Mouse (Mus musculus) megakaryocyte progenitor cell, adult 5-6 weeks (primary cell): ENCODE results near the gene Arl3. TPM values are rescaled to one million over a fixed set of nuclear protein-coding genes. Genes with fewer than 3 reads are reported as not detected.

Source experiments
- total RNA-seq, 2 experiments: library from RNA; stranded (forward) in 1 of 2; stranded (reverse) in 1 of 2; fragments of 157-497, 149-512 nt in 1 of 2; fragments of 200-1000 nt in 1 of 2; gene quantifications; 2 replicates each; pipeline versions ENCODE4 v1.2.3 to v1.2.4; 2015 to 2017

Gene Arl3
- total RNA-seq, 2 experiments from 2014 or later = 10.2 to 15.6 TPM

Other genes with a start within 250 kb of the Arl3 start
- 0.30 TPM in 1 of 2 replicates, not detected in the other for gene Psd, start 246.0 kb downstream of the Arl3 start, total RNA-seq (2015)
- gene Psd, start 246.0 kb downstream of the Arl3 start, total RNA-seq (2017) = 0.12 and 0.84 TPM in 2 replicates
- 0.72 and 1.4 TPM in 2 replicates for gene Fbxl15, start 245.0 kb downstream of the Arl3 start, total RNA-seq (2015)
- gene Fbxl15, start 245.0 kb downstream of the Arl3 start, total RNA-seq (2017) = 0.71 and 2.7 TPM in 2 replicates
- 41.4 and 42.1 TPM in 2 replicates for gene Cuedc2, start 234.5 kb downstream of the Arl3 start, total RNA-seq (2015)
- gene Cuedc2, start 234.5 kb downstream of the Arl3 start, total RNA-seq (2017) = 148 and 184 TPM in 2 replicates
- gene Mfsd13a, start 232.1 kb downstream of the Arl3 start, total RNA-seq (2015) = 65.8 and 66.4 TPM in 2 replicates
- gene Mfsd13a, start 232.1 kb downstream of the Arl3 start, total RNA-seq (2017) = 15.3 and 17.4 TPM in 2 replicates
- 0.61 and 1.5 TPM in 2 replicates for gene 2310034G01Rik, start 222.9 kb downstream of the Arl3 start, total RNA-seq (2015)
- 0.29 and 1.8 TPM in 2 replicates for gene 2310034G01Rik, start 222.9 kb downstream of the Arl3 start, total RNA-seq (2017)
- 46.0 and 52.2 TPM in 2 replicates for gene Actr1a, start 177.4 kb downstream of the Arl3 start, total RNA-seq (2015)
- 76.3 and 87.6 TPM in 2 replicates for gene Actr1a, start 177.4 kb downstream of the Arl3 start, total RNA-seq (2017)
- 12.9 and 14.9 TPM in 2 replicates for gene Sufu, start 176.3 kb downstream of the Arl3 start, total RNA-seq (2015)
- gene Sufu, start 176.3 kb downstream of the Arl3 start, total RNA-seq (2017) = 6.6 and 7.0 TPM in 2 replicates
- 9.7 and 18.0 TPM in 2 replicates for gene Trim8, start 71.5 kb downstream of the Arl3 start, total RNA-seq (2015)
- 12.8 and 12.9 TPM in 2 replicates for gene Trim8, start 71.5 kb downstream of the Arl3 start, total RNA-seq (2017)
- gene Sfxn2, start 167 bp upstream of the Arl3 start, total RNA-seq (2015) = 7.8 and 9.2 TPM in 2 replicates
- 8.9 and 9.7 TPM in 2 replicates for gene Sfxn2, start 167 bp upstream of the Arl3 start, total RNA-seq (2017)
- 17.0 and 18.4 TPM in 2 replicates for gene Wbp1l, start 25.9 kb upstream of the Arl3 start, total RNA-seq (2015)
- gene Wbp1l, start 25.9 kb upstream of the Arl3 start, total RNA-seq (2017) = 23.3 and 25.7 TPM in 2 replicates
- gene Cyp17a1, start 100.0 kb upstream of the Arl3 start, total RNA-seq (2015) = not detected in 2 replicates
- gene Cyp17a1, start 100.0 kb upstream of the Arl3 start, total RNA-seq (2017) = not detected in 2 replicates
- gene Borcs7, start 116.7 kb upstream of the Arl3 start, total RNA-seq (2015) = 14.1 TPM in 2 replicates
- 4.6 and 6.5 TPM in 2 replicates for gene Borcs7, start 116.7 kb upstream of the Arl3 start, total RNA-seq (2017)
- gene As3mt, start 134.3 kb upstream of the Arl3 start, total RNA-seq (2015) = 31.2 and 43.3 TPM in 2 replicates
- gene As3mt, start 134.3 kb upstream of the Arl3 start, total RNA-seq (2017) = 54.4 and 65.8 TPM in 2 replicates
- 6.4 and 8.0 TPM in 2 replicates for gene Cnnm2, start 188.4 kb upstream of the Arl3 start, total RNA-seq (2015)
- 5.5 and 5.8 TPM in 2 replicates for gene Cnnm2, start 188.4 kb upstream of the Arl3 start, total RNA-seq (2017)